Mouse (Mus musculus) CH12.LX (cell line): ENCODE measurements at regions not wholly inside any gene's neighbourhood (a gene's known extent, or its start where the extent isn't known, plus 50 kb on each side); places are given as distances from the start of the nearest gene placed in this dataset.

Experiments
- DNase-seq: peaks from one replicate; pipeline ENCODE4 v3.0.0-alpha.2; 2013; ENCODE audit errors: extremely low read depth
- H3K27ac ChIP-seq: 2 replicates; pipeline ENCODE4 v1.5.1; 2012; ENCODE audit warnings: low read depth, mild to moderate bottlenecking, control low read depth, moderate library complexity; ENCODE audit not compliant: insufficient read depth
- H3K27me3 ChIP-seq: replicated peaks from 2 replicates; pipeline ENCODE3; 2012; ENCODE audit warnings: inconsistent platforms
- H3K36me3 ChIP-seq, 2 experiments: replicated peaks in 1 of 2; 2 replicates each; pipeline versions ENCODE3 to v1.6.1; 2012; ENCODE audit warnings: inconsistent platforms in 1 of 2, low read length in 1 of 2, mild to moderate bottlenecking in 1 of 2, mixed read lengths in 1 of 2, moderate library complexity in 1 of 2; ENCODE audit not compliant: control insufficient read depth in 1 of 2, insufficient read depth in 1 of 2
- H3K4me1 ChIP-seq, 2 experiments: 2 replicates each; pipeline ENCODE4 v1.6.1; 2012; ENCODE audit warnings: inconsistent platforms in 1 of 2, moderate library complexity in 1 of 2; ENCODE audit not compliant: insufficient read depth in 2 of 2, control insufficient read depth in 1 of 2
- H3K4me2 ChIP-seq: 2 replicates; pipeline ENCODE4 v1.6.1; 2012; ENCODE audit warnings: low read depth, mild to moderate bottlenecking, control low read depth; ENCODE audit not compliant: poor library complexity, insufficient read depth, severe bottlenecking
- H3K4me3 ChIP-seq, 3 experiments: fragments of 150-350 bp in 1 of 3; sonication (generic) in 1 of 3; replicated peaks in 1 of 3; 2 replicates each; pipeline versions ENCODE3 to v1.5.1; 2011 to 2012; ENCODE audit warnings: low read depth in 2 of 3, low read length in 2 of 3, mild to moderate bottlenecking in 2 of 3, moderate library complexity in 2 of 3, control low read depth in 1 of 3, improper control_type of control experiment in 1 of 3, inconsistent platforms in 1 of 3, mixed read lengths in 1 of 3; ENCODE audit not compliant: poor library complexity in 1 of 3
- H3K79me2 ChIP-seq: replicated peaks from 2 replicates; pipeline ENCODE4 v1.6.1; 2012; ENCODE audit warnings: mild to moderate bottlenecking, moderate library complexity; ENCODE audit not compliant: control insufficient read depth, poor library complexity, insufficient read depth, severe bottlenecking; ENCODE audit errors: extremely low read depth
- H3K9ac ChIP-seq: 2 replicates; pipeline ENCODE4 v1.6.1; 2012; ENCODE audit warnings: low read depth, mild to moderate bottlenecking, control low read depth, moderate library complexity; ENCODE audit not compliant: insufficient read depth
- H3K9me3 ChIP-seq: replicated peaks from 2 replicates; pipeline ENCODE3; 2012; ENCODE audit warnings: low read length, inconsistent platforms, mixed read lengths
- BHLHE40 ChIP-seq: IDR thresholded peaks from 2 replicates; pipeline ENCODE4 v1.6.1; 2011; ENCODE audit warnings: mild to moderate bottlenecking, low read depth, low read length, improper control_type of control experiment
- E2F4 ChIP-seq: IDR thresholded peaks from 2 replicates; pipeline ENCODE4 v1.6.1; 2011; ENCODE audit warnings: low read depth, low read length, improper control_type of control experiment; ENCODE audit not compliant: insufficient replicate concordance
- EP300 ChIP-seq: IDR thresholded peaks from 2 replicates; pipeline ENCODE4 v1.6.1; 2011; ENCODE audit warnings: low read length, improper control_type of control experiment
- IRF4 ChIP-seq: IDR thresholded peaks from 2 replicates; pipeline ENCODE4 v1.6.1; 2014; ENCODE audit warnings: low read depth, mild to moderate bottlenecking, inconsistent platforms, low read length, improper control_type of control experiment
- MAFK ChIP-seq: IDR thresholded peaks from 2 replicates; pipeline ENCODE4 v1.6.1; 2011; ENCODE audit warnings: low read length, improper control_type of control experiment; ENCODE audit not compliant: insufficient replicate concordance
- MAX ChIP-seq: IDR thresholded peaks from 2 replicates; pipeline ENCODE4 v1.6.1; 2011; ENCODE audit warnings: low read length, improper control_type of control experiment
- MAZ ChIP-seq: IDR thresholded peaks from 2 replicates; pipeline ENCODE4 v1.6.1; 2012; ENCODE audit warnings: low read depth, mild to moderate bottlenecking, inconsistent platforms, low read length, improper control_type of control experiment, moderate library complexity
- MXI1 ChIP-seq: IDR thresholded peaks from 2 replicates; pipeline ENCODE4 v1.6.1; 2011; ENCODE audit warnings: mild to moderate bottlenecking, low read depth, low read length, improper control_type of control experiment
- NRF1 ChIP-seq: IDR thresholded peaks from 2 replicates; pipeline ENCODE4 v1.6.1; 2014; ENCODE audit warnings: low read depth, mild to moderate bottlenecking, inconsistent platforms, low read length, improper control_type of control experiment, moderate library complexity
- PAX5 ChIP-seq: IDR thresholded peaks from 2 replicates; pipeline ENCODE4 v1.6.1; 2012; ENCODE audit warnings: low read length, inconsistent platforms, mixed read lengths
- POLR2AphosphoS2 ChIP-seq: IDR thresholded peaks from 2 replicates; pipeline ENCODE4 v1.6.1; 2011; ENCODE audit warnings: low read depth, low read length, improper control_type of control experiment
- RAD21 ChIP-seq: IDR thresholded peaks from 2 replicates; pipeline ENCODE4 v1.6.1; 2011; ENCODE audit warnings: low read depth, mild to moderate bottlenecking, low read length, improper control_type of control experiment, moderate library complexity
- RCOR1 ChIP-seq: conservative IDR thresholded peaks from 2 replicates; pipeline ENCODE4 v1.6.1; 2012; ENCODE audit warnings: low read depth, mild to moderate bottlenecking, inconsistent platforms, low read length, improper control_type of control experiment
- SIN3A ChIP-seq: IDR thresholded peaks from 2 replicates; pipeline ENCODE4 v1.6.1; 2012; ENCODE audit warnings: low read length, improper control_type of control experiment, inconsistent platforms
- SMC3 ChIP-seq: IDR thresholded peaks from 2 replicates; pipeline ENCODE4 v1.6.1; 2011; ENCODE audit warnings: low read depth, low read length, improper control_type of control experiment
- TBP ChIP-seq: conservative IDR thresholded peaks from 2 replicates; pipeline ENCODE4 v1.6.1; 2011; ENCODE audit warnings: low read depth, low read length, improper control_type of control experiment
- TCF12 ChIP-seq: IDR thresholded peaks from 2 replicates; pipeline ENCODE4 v1.6.1; 2014; ENCODE audit warnings: low read depth, mild to moderate bottlenecking, inconsistent platforms, low read length, improper control_type of control experiment
- UBTF ChIP-seq: IDR thresholded peaks from 2 replicates; pipeline ENCODE4 v1.6.1; 2012; ENCODE audit warnings: low read depth, mild to moderate bottlenecking, inconsistent platforms, low read length, improper control_type of control experiment, moderate library complexity
- USF1 ChIP-seq: IDR thresholded peaks from 2 replicates; pipeline ENCODE4 v1.6.1; 2014; ENCODE audit warnings: low read depth, mild to moderate bottlenecking, inconsistent platforms, low read length, improper control_type of control experiment
- USF2 ChIP-seq: conservative IDR thresholded peaks from 2 replicates; pipeline ENCODE4 v1.6.1; 2011; ENCODE audit warnings: low read depth, low read length, improper control_type of control experiment
- ZKSCAN1 ChIP-seq: IDR thresholded peaks from 2 replicates; pipeline ENCODE4 v1.6.1; 2012; ENCODE audit warnings: low read depth, inconsistent platforms, low read length, improper control_type of control experiment, borderline replicate concordance
- dilution Hi-C: fragments of 300-500 bp; cut with MboI; formaldehyde crosslinking; loops from 2 replicates; pipeline ENCODE4 v1.14.3; 2020; ENCODE audit warnings: low sequenced_read_pairs; ENCODE audit not compliant: extremely low pct_unique_long_range_greater_than_20kb, extremely low pct_ligation_motif_present
- in situ Hi-C: fragments of 300-500 bp; cut with MboI; formaldehyde crosslinking; loops from 3 replicates; pipeline ENCODE4 v1.14.3; 2019; ENCODE audit warnings: low sequenced_read_pairs, low pct_ligation_motif_present, low pct_unique_long_range_greater_than_20kb, mixed read lengths

DNA sequence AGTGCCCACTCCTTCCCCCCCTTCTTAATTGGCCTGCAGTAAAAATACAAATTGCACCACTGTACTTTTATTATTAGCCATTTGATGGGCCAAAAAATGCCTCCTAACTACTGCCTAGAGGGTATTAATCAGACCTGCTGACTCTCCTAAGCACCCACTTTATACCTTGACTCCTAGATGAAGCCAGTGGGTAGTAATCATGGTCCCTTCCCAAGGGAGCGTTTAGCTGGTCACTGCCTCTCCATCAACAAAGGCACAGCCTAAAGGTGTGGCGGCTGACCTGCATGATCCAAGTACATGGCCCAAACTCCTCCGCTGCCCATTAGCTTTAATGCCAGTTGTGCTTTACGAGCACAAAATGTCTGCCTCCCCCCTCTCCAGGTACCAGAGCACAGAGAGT lies 296.9 kb upstream of the Noct start:
- H3K79me2 ChIP-seq: no peaks in the 10 kb centered on the region
- H3K4me3 ChIP-seq: no peak overlapping the region
- no peak for TF ChIP-seq PAX5
- TF ChIP-seq BHLHE40: no peak
- no peak for TF ChIP-seq TCF12
- TF ChIP-seq E2F4: no peak
- TF ChIP-seq MXI1: no peak
- TF ChIP-seq POLR2AphosphoS2: no peak
- no peak for TF ChIP-seq USF2
- TF ChIP-seq MAX: no peak
- TF ChIP-seq EP300: no peak
- TF ChIP-seq TBP: no peak
- TF ChIP-seq UBTF: no peak
- TF ChIP-seq NRF1: no peak
- no peak for TF ChIP-seq RCOR1
- TF ChIP-seq MAFK: no peak
- TF ChIP-seq RAD21: no peak
- TF ChIP-seq IRF4: no peak
- TF ChIP-seq SMC3: no peak
- no peak overlapping the region for H3K4me2 ChIP-seq
- DNase-seq: no peak
- no peaks in the 10 kb centered on the region for H3K9me3 ChIP-seq
- H3K36me3 ChIP-seq: no peaks in the 10 kb centered on the region
- no peak overlapping the region for H3K9ac ChIP-seq
- in situ Hi-C loops: no loop called here
- H3K27ac ChIP-seq: no peak overlapping the region
- H3K27me3 ChIP-seq: no peaks in the 10 kb centered on the region
- dilution Hi-C loops: no loop called here
- H3K4me1 ChIP-seq: peaks cover 0 to 7% of the 10 kb centered on the region in 2 experiments; a peak in 1 of 4 replicates

GRCm38 (mm10) chr3:50929013-50929412 lies 295.2 kb upstream of the Noct start:
- Histone ChIP-seq H3K27me3 (no peaks in the 10 kb centered on the region), H3K9ac (no peak overlapping the region), H3K9me3 (no peaks in the 10 kb centered on the region), H3K36me3 (no peaks in the 10 kb centered on the region), H3K4me1 (peaks cover 0 to 5% of the 10 kb centered on the region in 2 experiments; a peak in 1 of 4 replicates), H3K79me2 (no peaks in the 10 kb centered on the region), H3K4me2 (no peak overlapping the region), H3K4me3 (no peak overlapping the region), H3K27ac (no peak overlapping the region)
- TF ChIP-seq MAX (no peak), ZKSCAN1 (no peak), POLR2AphosphoS2 (no peak), IRF4 (no peak), SIN3A (no peak), MXI1 (no peak), E2F4 (no peak), USF1 (no peak), SMC3 (no peak), RCOR1 (no peak), MAZ (no peak), TCF12 (no peak)
- in situ Hi-C loops (no loop called here), dilution Hi-C loops (no loop called here)
- DNase-seq: no peak
